Mouse (Mus musculus): ENCODE results near the gene Capg.
"Not testable (repeated sequence)": the region's sequence is repeated elsewhere in the genome, so short reads cannot be mapped to it uniquely, and the experiment has no call there.

Gene Capg

GRCm38 (mm10) chr6:72532580-72532979, 11.6 kb upstream of the Capg start:
- peak in 1 of 2 experiments; percentile 32 for DNase-seq (ENCODE audit: low spot score in 2 of 2)

- DNase-seq (ENCODE audit: low spot score in 2 of 2): not testable (repeated sequence)
These were observed 10.6 kb upstream of the Capg start for GRCm38 (mm10) chr6:72533555-72533954.

GRCm38 (mm10) chr6:72534035-72534809, 10.0 kb upstream of the Capg start:
- peak; percentile 86 to 87 for DNase-seq (ENCODE audit: low spot score in 2 of 2)

GRCm38 (mm10) chr6:72535165-72535564, 9.0 kb upstream of the Capg start:
- peak; percentile 77 to 88 for DNase-seq (ENCODE audit: low spot score in 2 of 2)

- no peak for DNase-seq (ENCODE audit: low spot score in 2 of 2)
These were observed 6.1 kb upstream of the Capg start for GRCm38 (mm10) chr6:72537998-72538500.

- peak; percentile 92 to 95 for DNase-seq (ENCODE audit: low spot score in 2 of 2)
These were observed 5.6 kb upstream of the Capg start for GRCm38 (mm10) chr6:72538562-72539031.

- DNase-seq (ENCODE audit: low spot score in 2 of 2): no peak
These were observed 833 bp upstream of the Capg start for GRCm38 (mm10) chr6:72543265-72543850.

- DNase-seq (ENCODE audit: low spot score in 2 of 2): no peak
These were observed 1.2 kb downstream of the Capg start for GRCm38 (mm10) chr6:72545377-72545776.

- DNase-seq (ENCODE audit: low spot score in 2 of 2): no peak
These were observed 2.9 kb downstream of the Capg start for GRCm38 (mm10) chr6:72547121-72547520.

GRCm38 (mm10) chr6:72547862-72548261, 3.7 kb downstream of the Capg start:
- DNase-seq (ENCODE audit: low spot score in 2 of 2): no peak

GRCm38 (mm10) chr6:72549041-72549580, 4.9 kb downstream of the Capg start:
- no peak for DNase-seq (ENCODE audit: low spot score in 2 of 2)

- no peak for DNase-seq (ENCODE audit: low spot score in 2 of 2)
These were observed 5.8 kb downstream of the Capg start for GRCm38 (mm10) chr6:72550025-72550424.

- DNase-seq (ENCODE audit: low spot score in 2 of 2): no peak
These were observed 6.4 kb downstream of the Capg start for GRCm38 (mm10) chr6:72550503-72551100.

GRCm38 (mm10) chr6:72552171-72553078, 8.2 kb downstream of the Capg start:
- peak in 1 of 2 experiments; percentile 63 for DNase-seq (ENCODE audit: low spot score in 2 of 2)

- no peak for DNase-seq (ENCODE audit: low spot score in 2 of 2)
These were observed 8.9 kb downstream of the Capg start for GRCm38 (mm10) chr6:72553079-72553412.

- no peak for DNase-seq (ENCODE audit: low spot score in 2 of 2)
These were observed 16.6 kb downstream of the Capg start for GRCm38 (mm10) chr6:72560801-72561200.

- DNase-seq (ENCODE audit: low spot score in 2 of 2): no peak
These were observed 18.3 kb downstream of the Capg start for GRCm38 (mm10) chr6:72562486-72562885.

- DNase-seq (ENCODE audit: low spot score in 2 of 2): no peak
These were observed 18.7 kb downstream of the Capg start for GRCm38 (mm10) chr6:72562894-72563293.

GRCm38 (mm10) chr6:72565506-72565905, 21.3 kb downstream of the Capg start:
- no peak for DNase-seq (ENCODE audit: low spot score in 2 of 2)

GRCm38 (mm10) chr6:72566044-72566443, 21.9 kb downstream of the Capg start:
- DNase-seq (ENCODE audit: low spot score in 2 of 2): peak; percentile 90 to 93

- DNase-seq (ENCODE audit: low spot score in 2 of 2): no peak
These were observed 23.3 kb downstream of the Capg start for GRCm38 (mm10) chr6:72567508-72567907.

All from right cerebral cortex, postnatal 10 days (tissue).